Mouse (Mus musculus) liver, embryonic 16.5 days (tissue): ENCODE measurements around the gene Gm42674. TPM values are rescaled to one million over a fixed set of nuclear protein-coding genes. Genes with fewer than 3 reads are reported as not detected.

Experiments used
- ATAC-seq: fragments of 200-750 bp; cut with Nextera tagmentation; 2 replicates; pipeline ENCODE4 v1.8.0; 2017; ENCODE audit warnings: low read depth, mild to moderate bottlenecking, moderate number of reproducible peaks, moderate library complexity
- H3K27ac ChIP-seq: fragments of 300-500 bp; sonication (generic); 2 replicates; pipeline ENCODE4 v1.5.1; 2014; ENCODE audit warnings: mild to moderate bottlenecking, low read length
- H3K27me3 ChIP-seq: fragments of 300-500 bp; sonication (generic); 2 replicates; pipeline ENCODE4 v1.6.1; 2014; ENCODE audit warnings: low read depth, low read length, mixed read lengths; ENCODE audit not compliant: control insufficient read depth, insufficient read depth
- H3K36me3 ChIP-seq: fragments of 300-500 bp; sonication (generic); 2 replicates; pipeline ENCODE4 v1.6.1; 2014; ENCODE audit warnings: mild to moderate bottlenecking; ENCODE audit not compliant: control insufficient read depth, insufficient read depth
- H3K4me1 ChIP-seq: fragments of 300-500 bp; sonication (generic); 2 replicates; pipeline ENCODE4 v1.6.1; 2014; ENCODE audit warnings: low read depth, low read length, mixed read lengths; ENCODE audit not compliant: control insufficient read depth
- H3K4me2 ChIP-seq: fragments of 300-500 bp; sonication (generic); 2 replicates; pipeline ENCODE4 v1.6.1; 2014; ENCODE audit warnings: low read depth, low read length, mixed read lengths
- H3K4me3 ChIP-seq: fragments of 300-500 bp; sonication (generic); 2 replicates; pipeline ENCODE4 v1.5.1; 2014; ENCODE audit warnings: low read depth, mild to moderate bottlenecking, low read length
- H3K9ac ChIP-seq: fragments of 300-500 bp; sonication (generic); 2 replicates; pipeline ENCODE4 v1.6.1; 2014; ENCODE audit warnings: low read depth, low read length
- H3K9me3 ChIP-seq: fragments of 300-500 bp; sonication (generic); replicated peaks from 2 replicates; pipeline ENCODE4 v1.6.1; 2016; ENCODE audit warnings: low read length; ENCODE audit not compliant: control insufficient read depth
- WGBS: fragments of 180-500 bp; shearing (Covaris S2); extraction: QIAGEN DNeasy Blood & Tissue Kit; methylation state at CpG from one replicate; pipeline ENCODE4 v1.1.7; 2014; ENCODE audit not compliant: insufficient replicate concordance; 5-methylcytosine and 5-hydroxymethylcytosine counted together
- polyA plus RNA-seq: library from polyadenylated mRNA; unstranded; fragments of >200 nt; fragmentation: Nextera tagmentation; extraction: Ambion mirVana; gene quantifications from 2 replicates; pipeline ENCODE4 v1.2.1, GENCODE M21; 2015

Gene Gm42674
- polyA plus RNA-seq, 1 experiment from 2014 or later = not detected

DNA sequence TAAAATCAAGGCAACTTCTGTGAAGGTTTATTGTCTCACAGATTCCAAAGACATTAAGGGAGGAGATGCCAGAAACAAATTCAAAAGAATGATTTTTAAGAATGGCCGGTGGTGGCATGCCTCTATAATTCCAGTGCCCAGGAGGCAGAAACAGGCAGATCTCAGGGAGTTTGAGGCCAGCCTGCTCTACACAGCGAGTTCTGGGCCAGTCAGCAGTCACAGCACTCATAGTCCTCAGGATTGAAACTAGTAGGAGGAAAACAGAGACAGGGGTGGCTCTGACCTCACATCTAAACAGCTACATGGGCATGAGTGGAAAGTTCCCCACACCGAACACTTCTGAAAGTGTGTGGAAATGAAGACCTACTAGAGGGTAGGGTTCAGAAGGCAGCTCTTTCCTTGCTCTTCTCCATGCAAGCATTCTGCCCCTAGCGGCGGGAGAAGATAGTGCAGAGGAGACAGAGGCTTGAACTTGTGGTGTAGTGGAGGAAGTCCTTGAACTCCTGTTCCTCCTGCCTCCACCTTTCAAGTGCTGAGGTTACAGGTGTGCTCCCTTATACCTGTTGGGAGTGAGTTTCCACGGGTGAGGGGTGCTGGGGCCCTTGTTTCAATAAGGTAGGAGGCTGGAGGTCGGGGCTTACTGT, 37.9 kb downstream of the Gm42674 start:
- WGBS = 37% methylated on average over 7 of the region's 7 CpGs
- H3K9ac ChIP-seq = no peak overlapping the region
- no peak overlapping the region for H3K4me2 ChIP-seq
- no peak overlapping the region for H3K27ac ChIP-seq
- no peak for ATAC-seq
- H3K27me3 ChIP-seq = no peaks in the 10 kb centered on the region
- H3K4me3 ChIP-seq = no peak overlapping the region
- H3K4me1 ChIP-seq = no peaks in the 10 kb centered on the region
- no peaks in the 10 kb centered on the region for H3K9me3 ChIP-seq
- H3K36me3 ChIP-seq = no peaks in the 10 kb centered on the region

DNA sequence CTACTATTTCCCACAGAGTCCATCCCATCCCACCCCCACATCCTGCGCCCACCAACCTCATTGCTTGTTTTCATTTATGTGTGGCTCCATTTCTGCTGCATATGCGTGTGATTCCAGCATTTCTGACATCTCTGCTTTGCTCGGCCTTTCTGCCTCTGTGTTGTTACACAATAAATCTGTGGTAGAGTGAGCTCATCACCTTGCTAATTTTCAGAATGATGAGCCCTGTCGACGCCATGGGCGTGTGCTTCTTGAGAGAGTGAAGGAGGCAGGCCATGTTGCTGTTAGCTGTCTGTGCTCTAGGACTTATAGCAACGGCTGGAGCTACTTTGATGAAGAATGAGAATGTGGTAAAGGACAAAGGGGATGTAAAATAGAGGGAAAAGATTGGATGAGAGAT, 39.3 kb downstream of the Gm42674 start:
- H3K27me3 ChIP-seq = no peaks in the 10 kb centered on the region
- WGBS = 63% methylated on average over 7 of the region's 7 CpGs
- no peaks in the 10 kb centered on the region for H3K36me3 ChIP-seq

DNA sequence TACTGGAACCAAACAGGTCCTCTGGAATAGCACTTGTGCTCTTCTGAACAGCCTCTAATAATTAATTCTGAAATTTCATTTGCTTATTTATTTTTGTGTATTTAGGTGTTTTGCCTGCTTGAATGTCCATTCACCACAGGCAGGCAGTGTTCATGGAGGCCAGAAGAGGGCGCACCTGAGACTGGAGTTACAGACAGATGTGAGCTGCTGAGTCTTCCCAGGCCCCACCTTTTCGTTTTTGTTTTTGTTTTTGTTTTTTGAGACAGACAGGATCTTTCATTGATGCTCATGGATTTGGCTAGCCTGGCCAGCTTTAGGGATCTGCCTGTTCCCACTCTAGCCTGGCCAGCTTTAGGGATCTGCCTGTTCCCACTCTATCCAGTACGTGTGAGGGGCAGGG, 42.5 kb downstream of the Gm42674 start:
- Histone ChIP-seq H3K9ac (no peak overlapping the region), H3K9me3 (no peaks in the 10 kb centered on the region), H3K4me1 (no peaks in the 10 kb centered on the region), H3K27ac (no peak overlapping the region), H3K4me3 (no peak overlapping the region), H3K4me2 (no peak overlapping the region), H3K36me3 (no peaks in the 10 kb centered on the region), H3K27me3 (no peaks in the 10 kb centered on the region)
- no peak for ATAC-seq
- WGBS = 32% methylated on average over 3 of the region's 3 CpGs

More for the DNA sequence above, 39.3 kb downstream of the Gm42674 start:
- H3K4me3 ChIP-seq = no peak overlapping the region
- H3K4me2 ChIP-seq = no peak overlapping the region
- no peak overlapping the region for H3K27ac ChIP-seq
- H3K4me1 ChIP-seq = no peaks in the 10 kb centered on the region
- no peak overlapping the region for H3K9ac ChIP-seq
- ATAC-seq = no peak
- H3K9me3 ChIP-seq = no peaks in the 10 kb centered on the region

DNA sequence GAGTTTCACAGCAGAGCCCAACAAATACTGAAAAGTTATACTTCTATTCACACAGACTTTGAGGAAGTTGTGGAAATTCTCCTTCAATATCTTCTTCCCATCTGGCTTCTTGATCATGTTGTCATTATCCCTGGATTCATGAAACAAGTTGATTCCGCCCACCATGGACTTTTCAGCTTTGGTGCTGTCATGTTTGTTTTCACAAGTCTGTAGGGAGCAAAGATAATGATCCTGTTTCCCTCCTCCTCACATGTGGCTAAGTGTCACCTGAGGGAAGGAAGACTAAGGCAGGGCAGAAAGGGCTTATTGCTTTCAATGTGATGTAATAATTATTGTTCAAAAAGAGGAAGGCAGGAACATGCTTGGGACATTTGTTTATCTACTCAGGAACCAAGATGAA, 45.6 kb downstream of the Gm42674 start:
- no peak for ATAC-seq
- 46% methylated on average over 1 of the region's 1 CpGs for WGBS
- Histone ChIP-seq H3K27me3 (no peaks in the 10 kb centered on the region), H3K4me2 (no peak overlapping the region), H3K36me3 (no peaks in the 10 kb centered on the region), H3K4me1 (no peaks in the 10 kb centered on the region), H3K4me3 (no peak overlapping the region), H3K9ac (no peak overlapping the region), H3K27ac (no peak overlapping the region), H3K9me3 (no peaks in the 10 kb centered on the region)

DNA sequence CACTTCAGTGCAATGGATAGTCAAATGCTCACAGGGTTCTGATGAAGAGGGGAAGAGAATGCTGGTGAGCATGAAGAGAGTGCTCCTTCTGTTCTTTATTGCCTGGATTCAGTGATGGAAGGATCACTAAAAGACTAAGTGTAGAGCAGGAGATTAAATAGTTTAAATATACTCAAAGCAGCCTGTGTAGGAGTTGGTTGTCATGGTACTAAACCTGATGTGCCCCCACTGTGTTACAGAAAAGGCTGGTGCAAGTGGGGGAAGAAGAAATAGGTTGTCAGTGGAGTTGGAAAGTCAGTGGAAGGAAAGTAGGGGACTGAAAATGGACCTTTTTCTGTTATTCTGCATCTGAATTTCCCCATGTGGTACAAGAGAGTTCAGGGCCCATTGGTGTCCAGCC, 47.3 kb downstream of the Gm42674 start:
- Histone ChIP-seq H3K4me3 (no peak overlapping the region), H3K4me1 (no peaks in the 10 kb centered on the region), H3K9ac (no peak overlapping the region), H3K27me3 (no peaks in the 10 kb centered on the region), H3K36me3 (no peaks in the 10 kb centered on the region), H3K9me3 (no peaks in the 10 kb centered on the region), H3K4me2 (no peak overlapping the region), H3K27ac (no peak overlapping the region)
- ATAC-seq = no peak

DNA sequence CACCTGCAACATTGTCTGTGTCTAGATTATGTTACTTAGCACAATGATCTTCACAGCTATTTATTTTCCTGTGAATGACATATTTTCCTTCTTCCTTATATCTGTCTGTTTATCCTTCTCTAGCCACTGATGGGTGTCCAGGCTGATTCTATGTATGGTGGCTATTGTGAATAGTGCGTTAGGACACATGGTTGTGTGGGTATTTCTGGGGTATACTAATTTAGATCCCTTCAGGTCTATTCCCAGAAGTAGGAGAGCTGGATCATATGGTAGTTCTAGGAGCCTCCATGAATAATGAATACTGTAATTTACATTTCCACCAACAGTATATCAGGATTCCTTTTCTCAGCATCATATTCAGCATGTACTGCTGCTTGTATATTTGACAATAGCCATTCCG, 48.1 kb downstream of the Gm42674 start:
- Histone ChIP-seq H3K27me3 (no peaks in the 10 kb centered on the region), H3K27ac (no peak overlapping the region), H3K36me3 (no peaks in the 10 kb centered on the region), H3K9me3 (no peaks in the 10 kb centered on the region), H3K4me1 (no peaks in the 10 kb centered on the region), H3K4me3 (no peak overlapping the region), H3K4me2 (no peak overlapping the region), H3K9ac (no peak overlapping the region)
- ATAC-seq = no peak
- 69% methylated on average over 2 of the region's 2 CpGs for WGBS

DNA sequence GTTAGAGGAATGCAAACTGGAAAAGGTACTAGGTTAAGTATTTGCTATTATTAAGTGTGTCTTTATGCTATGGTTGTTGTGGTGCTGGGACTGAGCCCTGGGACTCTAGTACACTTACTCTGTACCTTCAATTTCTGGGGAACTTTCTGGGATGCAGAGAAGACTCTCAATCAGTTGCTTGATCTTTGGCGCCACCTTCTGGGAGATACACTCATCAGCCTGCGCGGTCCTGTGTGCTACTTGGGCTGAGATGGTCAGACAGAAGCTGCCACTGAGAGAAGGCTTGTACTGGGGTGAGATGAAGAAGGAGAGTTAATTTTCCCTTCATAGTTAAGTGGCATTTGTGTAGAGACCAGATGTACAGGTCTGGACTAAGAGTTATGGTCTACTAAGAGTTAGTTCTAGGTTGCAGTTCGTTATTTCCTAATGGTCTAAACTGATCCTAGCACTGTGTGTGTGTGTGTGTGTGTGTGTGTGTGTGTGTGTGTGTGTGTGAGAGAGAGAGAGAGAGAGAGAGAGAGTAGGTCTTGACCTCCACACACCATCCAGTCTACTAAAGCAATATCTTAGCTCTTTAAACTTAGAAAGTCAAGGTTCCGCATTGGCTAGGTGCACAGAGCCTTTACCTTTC, 51.3 kb downstream of the Gm42674 start:
- no peak overlapping the region for H3K27ac ChIP-seq
- no peaks in the 10 kb centered on the region for H3K27me3 ChIP-seq
- WGBS = 27% methylated on average over 5 of the region's 5 CpGs
- no peaks in the 10 kb centered on the region for H3K9me3 ChIP-seq
- no peak for ATAC-seq
- no peak overlapping the region for H3K9ac ChIP-seq
- no peak overlapping the region for H3K4me2 ChIP-seq
- no peaks in the 10 kb centered on the region for H3K4me1 ChIP-seq
- no peaks in the 10 kb centered on the region for H3K36me3 ChIP-seq
- H3K4me3 ChIP-seq = no peak overlapping the region

DNA sequence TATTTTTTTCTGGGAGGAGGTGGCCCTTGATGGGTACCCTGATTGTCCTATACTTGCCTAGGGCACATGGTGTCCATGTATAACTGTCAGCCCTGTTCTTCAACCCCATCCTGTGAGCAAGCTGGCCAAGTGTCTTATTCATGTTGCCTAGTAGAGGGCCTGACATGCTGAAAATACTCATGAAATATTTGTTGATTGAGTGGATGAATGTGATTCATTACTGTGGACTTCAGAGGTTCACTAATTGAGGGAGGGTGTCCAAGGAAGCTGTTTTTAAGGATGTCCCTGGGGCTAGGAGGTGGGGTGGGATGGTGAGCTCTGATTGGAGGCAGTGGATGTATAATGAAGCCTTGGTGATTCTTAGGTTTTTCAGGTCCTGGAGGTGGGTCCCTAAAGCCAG, 52.0 kb downstream of the Gm42674 start, which contains the start of gene S100a7a:
S100a7a (plus strand) TSS at position 301 of the 400 bp plus-strand sequence.
- Histone ChIP-seq H3K27ac (no peak within 1 kb of the TSS), H3K4me3 (no peak within 1 kb of the TSS), H3K9ac (no peak within 1 kb of the TSS), H3K4me1 (no peaks in the 10 kb centered on the region), H3K36me3 (no peaks in the 10 kb centered on the region), H3K4me2 (no peak within 1 kb of the TSS), H3K9me3 (no peaks in the 10 kb centered on the region), H3K27me3 (no peaks in the 10 kb centered on the region)
- ATAC-seq = no peak
